Mouse (Mus musculus) limb, embryonic 14.5 days (tissue): ENCODE measurements around the gene Mrc2. TPM values are rescaled to one million over a fixed set of nuclear protein-coding genes. Genes with fewer than 3 reads are reported as not detected.
A peak's percentile ranks its signal among the peaks of the same experiment; 100 is the strongest.

Experiments
- ATAC-seq: fragments of 200-750 bp; cut with Nextera tagmentation; 2 replicates; pipeline ENCODE4 v1.8.0; 2017; ENCODE audit warnings: low read depth, moderate number of reproducible peaks, moderate TSS enrichment; ENCODE audit not compliant: low FRiP score
- DNase-seq: peaks from one replicate; pipeline ENCODE4 v3.0.0-alpha.2; 2015; ENCODE audit warnings: low spot score
- H3K27ac ChIP-seq: fragments of 300-500 bp; sonication (generic); replicated peaks from 2 replicates; pipeline ENCODE4 v1.5.1; 2014; ENCODE audit warnings: low read depth, mild to moderate bottlenecking, low read length, moderate library complexity, mixed read lengths
- H3K27me3 ChIP-seq: fragments of 300-500 bp; sonication (generic); 2 replicates; pipeline ENCODE4 v1.6.1; 2014; ENCODE audit warnings: low read length, mixed read lengths; ENCODE audit not compliant: control insufficient read depth, insufficient read depth
- H3K36me3 ChIP-seq: fragments of 300-500 bp; sonication (generic); 2 replicates; pipeline ENCODE4 v1.6.1; 2014; ENCODE audit warnings: mild to moderate bottlenecking, low read length, moderate library complexity, mixed read lengths; ENCODE audit not compliant: control insufficient read depth, insufficient read depth
- H3K4me1 ChIP-seq: fragments of 300-500 bp; sonication (generic); 2 replicates; pipeline ENCODE4 v1.6.1; 2014; ENCODE audit warnings: antibody characterized with exemption, low read length, mixed read lengths; ENCODE audit not compliant: control insufficient read depth, insufficient read depth
- H3K4me2 ChIP-seq: fragments of 300-500 bp; sonication (generic); replicated peaks from 2 replicates; pipeline ENCODE4 v1.6.1; 2014; ENCODE audit warnings: low read depth, mild to moderate bottlenecking, low read length, moderate library complexity; ENCODE audit not compliant: severe bottlenecking
- H3K4me3 ChIP-seq: fragments of 300-500 bp; sonication (generic); replicated peaks from 2 replicates; pipeline ENCODE4 v1.5.1; 2014; ENCODE audit warnings: low read length
- H3K9ac ChIP-seq: fragments of 300-500 bp; sonication (generic); 2 replicates; pipeline ENCODE4 v1.6.1; 2014; ENCODE audit warnings: mild to moderate bottlenecking, low read depth, low read length, moderate library complexity; ENCODE audit not compliant: severe bottlenecking
- H3K9me3 ChIP-seq: fragments of 300-500 bp; sonication (generic); 2 replicates; pipeline ENCODE4 v1.6.1; 2016; ENCODE audit warnings: low read length; ENCODE audit not compliant: control insufficient read depth
- POLR2A ChIP-seq: fragments of 200-500 bp; IDR thresholded peaks from 2 replicates; pipeline ENCODE4 v1.8.0; 2012; ENCODE audit warnings: inconsistent platforms, mild to moderate bottlenecking, moderate library complexity, borderline replicate concordance; ENCODE audit not compliant: insufficient read depth, insufficient read length; ENCODE audit errors: extremely low read depth
- WGBS: fragments of 180-500 bp; shearing (Covaris S2); extraction: QIAGEN DNeasy Blood & Tissue Kit; methylation state at CpG from one replicate; pipeline ENCODE4 v1.1.7; 2014; 5-methylcytosine and 5-hydroxymethylcytosine counted together
- polyA plus RNA-seq, 2 experiments: library from polyadenylated mRNA; depleted of rRNA in 1 of 2; stranded (reverse) in 1 of 2; unstranded in 1 of 2; fragments of >200 nt; fragmentation: Nextera tagmentation in 1 of 2; extraction: Ambion mirVana in 1 of 2; gene quantifications; 2 replicates each; pipeline versions ENCODE4 v1.2.1 to v1.2.3; 2012 to 2014

Gene Mrc2
- polyA plus RNA-seq, 2 experiments: 26.4 to 98.5 TPM

DNA sequence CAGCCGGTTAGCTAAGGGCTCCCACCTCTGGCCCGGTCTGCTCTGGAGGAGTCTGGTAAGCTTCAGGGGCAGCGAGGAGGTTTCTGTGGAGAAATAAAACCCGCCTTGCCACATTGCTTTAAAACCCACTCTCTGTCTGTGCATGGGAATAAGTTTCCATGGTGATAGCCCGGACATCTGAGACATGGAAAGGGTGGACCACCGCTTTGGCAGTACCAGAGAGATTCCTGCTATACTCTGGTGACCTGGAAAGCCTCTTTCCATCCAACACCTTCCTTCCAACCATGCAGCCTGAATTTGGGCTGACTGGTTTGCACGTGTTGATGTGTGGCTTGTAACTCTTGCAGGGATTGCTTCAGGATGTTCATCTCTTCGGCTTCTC, 21.2 kb downstream of the Mrc2 start:
- ATAC-seq: no peak
- H3K36me3 ChIP-seq: peaks cover 7% of the 10 kb centered on the region; the same call in 1 of the 2 replicates
- 28% methylated on average over 8 of the region's 8 CpGs for whole genome bisulfite sequencing
- no peak for TF ChIP-seq POLR2A
- no peaks in the 10 kb centered on the region for H3K9me3 ChIP-seq
- H3K27me3 ChIP-seq: no peaks in the 10 kb centered on the region
- H3K4me2 ChIP-seq: no peak overlapping the region
- H3K4me1 ChIP-seq: peaks cover 43% of the 10 kb centered on the region
- no peak overlapping the region for H3K9ac ChIP-seq
- H3K4me3 ChIP-seq: no peak overlapping the region
- no peak for DNase-seq
- H3K27ac ChIP-seq: peak overlapping the region; percentile 66

DNA sequence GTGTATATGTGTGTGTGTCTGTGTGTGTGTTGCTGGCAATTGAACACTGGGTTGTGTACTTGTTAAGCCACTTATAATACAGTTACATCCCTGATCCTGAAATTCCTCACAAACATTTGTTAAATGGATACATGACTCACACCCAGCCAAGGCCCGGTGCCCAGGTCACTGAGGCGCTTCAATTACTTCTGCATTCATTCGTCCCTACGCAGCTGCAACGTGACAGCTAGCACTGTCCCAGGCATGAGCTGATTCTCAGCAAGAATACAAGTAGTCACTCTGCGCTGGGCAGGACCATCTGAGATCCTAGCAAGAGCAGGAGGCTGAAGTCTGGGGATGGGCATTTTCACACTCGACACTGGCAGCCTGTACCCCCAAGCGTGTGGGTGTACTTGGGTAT, 22.9 kb downstream of the Mrc2 start:
- no peaks in the 10 kb centered on the region for H3K27me3 ChIP-seq
- H3K9me3 ChIP-seq: no peaks in the 10 kb centered on the region
- no peak overlapping the region for H3K4me3 ChIP-seq
- H3K36me3 ChIP-seq: peaks cover 15% of the 10 kb centered on the region
- H3K9ac ChIP-seq: no peak overlapping the region
- H3K4me2 ChIP-seq: no peak overlapping the region
- no peak overlapping the region for H3K27ac ChIP-seq
- ATAC-seq: no peak
- peaks cover 43% of the 10 kb centered on the region for H3K4me1 ChIP-seq
- no peak for DNase-seq
- TF ChIP-seq POLR2A: no peak
- WGBS: 87% methylated on average over 8 of the region's 8 CpGs

DNA sequence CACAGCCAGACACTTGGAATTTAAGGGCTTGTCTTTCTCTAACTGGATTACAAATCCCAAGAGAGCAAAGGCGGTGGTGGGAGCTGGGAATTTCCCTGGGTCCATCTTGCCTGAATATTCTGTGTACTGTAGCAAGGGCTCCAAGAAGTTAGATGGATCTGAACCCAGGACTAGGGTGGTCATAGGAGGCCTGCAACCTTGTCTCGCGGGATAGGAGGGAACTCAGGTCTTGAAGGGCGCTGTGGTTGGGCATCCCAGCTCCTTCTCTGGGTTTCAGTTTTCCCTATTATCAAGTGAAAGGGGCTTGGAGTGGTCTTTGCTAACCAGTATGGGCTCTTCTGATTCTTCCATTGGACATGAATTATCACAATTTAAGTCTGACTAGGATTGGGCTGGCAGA, 23.7 kb downstream of the Mrc2 start:
- Histone ChIP-seq H3K4me3 (no peak overlapping the region), H3K27ac (no peak overlapping the region), H3K9ac (no peak overlapping the region), H3K36me3 (peaks cover 15% of the 10 kb centered on the region), H3K4me1 (peaks cover 37% of the 10 kb centered on the region), H3K27me3 (no peaks in the 10 kb centered on the region), H3K9me3 (no peaks in the 10 kb centered on the region), H3K4me2 (no peak overlapping the region)
- WGBS: 95% methylated on average over 4 of the region's 4 CpGs
- ATAC-seq (no peak), DNase-seq (no peak)
- TF ChIP-seq POLR2A: no peak

DNA sequence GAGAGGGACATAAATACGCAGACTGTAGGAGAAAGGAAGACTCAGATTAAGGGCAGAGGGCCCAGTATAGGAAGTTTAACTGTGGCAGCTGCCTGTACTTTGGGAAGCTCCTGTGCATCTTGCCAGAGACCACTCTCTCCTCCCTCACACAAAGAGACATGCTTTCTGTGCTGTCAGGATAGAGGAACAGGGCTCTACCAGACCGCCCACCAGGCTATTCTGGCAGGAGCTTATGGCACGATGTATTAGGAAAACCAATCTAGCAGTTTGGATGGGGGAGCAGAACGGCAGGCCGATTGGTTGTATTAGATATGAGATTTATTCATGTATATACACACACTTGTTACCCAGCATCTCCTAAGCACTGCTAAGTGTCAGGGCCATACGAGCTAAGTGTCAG, 25.3 kb downstream of the Mrc2 start:
- no peak for ATAC-seq
- Histone ChIP-seq H3K27me3 (no peaks in the 10 kb centered on the region), H3K9me3 (no peaks in the 10 kb centered on the region), H3K9ac (no peak overlapping the region), H3K4me1 (peaks cover 20% of the 10 kb centered on the region), H3K4me2 (no peak overlapping the region), H3K36me3 (peaks cover 15% of the 10 kb centered on the region), H3K27ac (no peak overlapping the region), H3K4me3 (no peak overlapping the region)
- WGBS: 94% methylated on average over 6 of the region's 6 CpGs
- no peak for TF ChIP-seq POLR2A
- no peak for DNase-seq

DNA sequence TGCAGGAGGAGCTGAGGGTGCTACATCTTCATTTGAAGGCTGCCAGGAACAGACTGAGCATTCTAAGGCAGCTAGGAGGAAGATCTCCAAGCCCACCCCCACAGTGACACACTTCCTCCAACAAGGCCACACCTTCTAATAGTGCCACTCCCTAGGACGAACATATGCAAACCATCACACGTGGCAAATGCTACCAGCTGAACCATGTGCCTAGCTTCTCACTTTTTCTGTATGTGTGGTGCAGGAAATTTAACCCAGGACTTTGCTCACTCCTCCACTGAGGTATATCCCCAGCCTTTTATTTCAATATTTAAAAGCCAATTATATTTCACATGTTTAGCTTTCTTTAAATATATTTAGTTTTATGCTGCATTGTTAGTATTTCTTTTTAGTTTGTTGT, 28.6 kb downstream of the Mrc2 start:
- Histone ChIP-seq H3K4me2 (no peak overlapping the region), H3K27ac (no peak overlapping the region), H3K4me1 (no peaks in the 10 kb centered on the region), H3K4me3 (no peak overlapping the region), H3K27me3 (no peaks in the 10 kb centered on the region), H3K9ac (no peak overlapping the region), H3K36me3 (peaks cover 16% of the 10 kb centered on the region), H3K9me3 (no peaks in the 10 kb centered on the region)
- WGBS: 43% methylated on average over 2 of the region's 2 CpGs
- ATAC-seq (no peak), DNase-seq (no peak)
- no peak for TF ChIP-seq POLR2A

DNA sequence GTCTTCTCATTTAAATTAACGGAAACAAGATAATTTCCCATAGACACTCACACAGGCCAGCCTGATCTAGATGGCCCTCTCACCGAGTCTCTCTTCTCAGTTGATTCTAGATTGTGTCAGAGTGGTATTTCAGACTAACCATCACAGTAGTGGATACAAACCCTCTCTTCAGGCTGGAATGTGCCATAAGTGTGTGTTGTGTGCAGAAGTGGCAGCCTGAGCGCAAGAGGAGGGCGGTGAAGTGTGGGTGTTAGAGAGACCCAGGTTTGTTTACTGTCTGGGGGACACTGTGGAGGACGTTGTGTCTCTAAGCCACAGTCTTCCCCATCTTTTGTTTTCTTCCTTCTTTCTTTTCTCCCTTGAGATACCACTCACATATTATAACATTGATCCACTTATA, 31.1 kb downstream of the Mrc2 start:
- 93% methylated on average over 5 of the region's 5 CpGs for WGBS
- Histone ChIP-seq H3K9ac (no peak overlapping the region), H3K9me3 (no peaks in the 10 kb centered on the region), H3K36me3 (peaks cover 38% of the 10 kb centered on the region), H3K27me3 (no peaks in the 10 kb centered on the region), H3K27ac (no peak overlapping the region), H3K4me3 (no peak overlapping the region), H3K4me2 (no peak overlapping the region), H3K4me1 (no peaks in the 10 kb centered on the region)
- DNase-seq (no peak), ATAC-seq (no peak)
- no peak for TF ChIP-seq POLR2A
